Mouse (Mus musculus): ENCODE measurements around the gene Glce. TPM values are rescaled to one million over a fixed set of nuclear protein-coding genes. Genes with fewer than 3 reads are reported as not detected.

Gene Glce
- polyA plus RNA-seq, 1 experiment, result 6.8 TPM

DNA sequence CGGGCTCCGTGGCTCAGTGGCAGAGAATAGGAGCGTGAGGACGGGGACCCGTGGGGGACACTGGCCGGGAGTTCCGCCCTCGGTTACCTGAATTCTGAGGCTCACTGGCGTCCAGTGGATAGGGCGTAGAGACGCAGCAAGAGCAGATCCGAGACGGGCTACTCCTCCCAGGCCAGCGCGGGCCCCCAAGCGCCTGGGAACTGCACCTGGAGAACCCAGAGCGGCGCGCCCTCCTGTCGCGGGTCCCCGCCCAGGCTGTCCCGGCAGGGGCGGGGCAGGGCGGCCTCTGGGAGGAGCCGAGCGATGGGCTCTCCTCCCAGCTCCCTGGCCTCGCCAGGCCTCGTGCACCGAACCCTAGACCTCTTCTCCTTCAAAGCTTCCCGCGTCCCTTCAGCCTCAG, 95.9 kb downstream of the Glce start, which contains the start of gene Paqr5:
TSS of gene Paqr5 (minus strand) at position 257 of the 400 bp plus-strand sequence.
- no peak for DNase-seq (ENCODE audit: low read depth)

DNA sequence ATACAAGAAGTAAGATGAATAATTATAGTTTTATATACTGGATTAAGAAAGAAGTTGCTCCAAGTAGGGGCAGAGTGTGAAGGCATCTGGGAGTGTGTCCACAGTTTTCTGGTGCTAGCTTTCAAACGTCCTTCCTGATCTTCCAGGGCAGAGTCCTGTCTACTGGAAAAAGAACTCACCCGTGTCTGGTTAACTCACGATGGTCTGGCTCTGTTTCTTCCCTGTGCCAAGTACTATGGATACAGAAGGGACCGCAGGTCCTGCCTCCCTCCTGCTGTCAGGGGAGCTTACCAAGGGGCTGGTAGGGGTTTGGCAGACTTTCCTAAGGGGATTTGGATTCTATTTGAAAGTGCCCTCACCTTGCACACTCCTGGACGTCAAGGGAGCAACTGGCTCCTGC, 97.4 kb downstream of the Glce start:
- no peak for DNase-seq (ENCODE audit: low read depth)

DNA sequence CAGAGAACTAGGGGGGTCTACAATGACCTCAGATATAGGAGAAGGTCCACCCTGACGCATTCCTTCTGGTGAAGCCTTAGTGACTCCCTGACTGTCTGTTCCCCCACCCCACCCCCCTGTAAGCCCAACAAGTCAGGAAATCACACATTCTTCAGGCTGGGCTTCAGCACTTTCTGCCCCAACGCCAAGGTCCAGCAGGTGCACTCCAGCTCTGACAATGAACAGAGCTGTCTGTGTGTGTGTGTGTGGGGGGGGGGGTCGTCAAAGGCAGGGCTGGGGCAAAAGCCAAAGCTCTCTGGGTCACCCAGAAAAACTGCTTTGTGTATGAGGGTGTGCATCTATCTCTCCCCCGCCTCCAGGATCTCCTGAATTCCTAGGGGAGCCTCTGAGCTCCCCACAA, 98.6 kb downstream of the Glce start:
- no peak for DNase-seq (ENCODE audit: low read depth)

DNA sequence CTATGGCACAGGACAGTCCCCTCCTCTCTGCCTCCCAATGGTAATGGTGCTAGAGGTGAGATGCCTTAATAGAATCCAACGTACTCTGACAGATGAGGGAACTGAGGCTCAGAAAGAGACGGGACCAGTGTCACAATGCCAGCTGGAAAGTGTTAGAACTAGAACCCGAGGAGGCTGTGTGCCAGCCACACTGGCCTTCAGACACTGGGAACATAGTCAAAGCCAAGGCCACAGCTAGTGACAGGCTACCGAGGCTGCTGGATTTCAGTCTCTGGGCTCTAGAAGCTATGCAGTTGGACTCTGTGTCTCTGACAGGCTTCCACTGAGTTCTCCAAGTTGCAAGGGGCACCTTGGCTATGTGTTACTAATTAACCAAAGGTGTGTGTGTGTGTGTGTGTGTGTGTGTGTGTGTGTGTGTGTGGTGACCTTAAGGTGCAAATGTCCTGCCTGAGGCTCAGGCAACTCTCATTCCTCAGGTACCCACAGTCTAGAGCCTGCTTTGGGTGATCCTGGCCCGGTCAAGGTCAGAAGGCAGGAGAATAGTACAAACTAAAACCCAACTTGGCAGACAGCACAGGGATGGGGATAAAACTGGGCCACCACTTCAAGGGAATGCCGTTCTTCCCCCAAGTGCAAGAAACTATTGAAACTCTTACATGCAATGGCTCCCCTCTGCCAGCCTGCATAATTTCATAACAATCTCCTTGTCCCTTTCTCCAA, 99.3 kb downstream of the Glce start:
- no peak for DNase-seq (ENCODE audit: low read depth)

DNA sequence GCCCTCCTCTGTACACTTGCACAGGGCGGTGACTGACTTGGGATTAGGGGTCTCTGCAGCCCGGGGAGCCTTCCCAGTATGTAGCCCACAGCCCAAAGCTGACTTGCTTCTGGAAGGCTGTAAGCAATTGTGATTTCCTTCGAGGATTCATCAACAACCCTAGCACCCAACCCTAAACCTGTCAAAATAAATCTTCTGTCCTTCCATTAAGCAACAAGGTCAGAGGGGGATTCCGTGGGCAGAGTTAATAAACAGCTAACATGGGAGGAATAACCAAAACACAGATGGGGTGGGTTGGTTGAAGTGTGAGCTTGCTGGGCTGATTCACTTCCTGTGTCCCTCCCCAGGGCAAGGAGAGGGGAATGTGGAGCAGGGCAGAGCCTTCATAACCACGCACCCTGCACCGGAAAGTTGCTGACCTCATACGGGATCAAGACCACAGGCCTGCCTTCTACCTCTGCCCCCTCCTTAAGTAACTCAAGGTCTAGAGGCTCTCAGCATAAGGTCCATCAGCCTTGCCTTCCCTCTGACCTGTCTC, 100.8 kb downstream of the Glce start:
- no peak for DNase-seq (ENCODE audit: low read depth)

DNA sequence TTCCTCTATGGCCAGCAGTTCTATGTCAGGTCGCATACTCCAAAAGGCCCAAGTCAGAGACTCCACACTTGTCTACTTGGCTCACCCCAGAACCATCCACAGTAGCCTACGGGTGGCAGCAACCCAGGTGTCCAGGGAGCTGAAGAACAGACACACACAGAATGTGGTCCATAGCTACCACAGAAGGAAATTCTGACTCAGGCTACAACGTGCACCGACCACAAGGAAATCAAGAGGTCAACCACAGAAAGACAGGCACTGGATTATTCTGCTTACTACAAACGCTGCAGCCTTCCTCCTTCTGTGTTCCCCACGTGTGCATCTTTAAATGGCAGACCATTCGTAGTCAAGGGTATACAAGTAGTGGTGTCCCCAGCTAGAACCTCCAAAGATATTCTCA, 102.2 kb downstream of the Glce start:
- no peak for DNase-seq (ENCODE audit: low read depth)

DNA sequence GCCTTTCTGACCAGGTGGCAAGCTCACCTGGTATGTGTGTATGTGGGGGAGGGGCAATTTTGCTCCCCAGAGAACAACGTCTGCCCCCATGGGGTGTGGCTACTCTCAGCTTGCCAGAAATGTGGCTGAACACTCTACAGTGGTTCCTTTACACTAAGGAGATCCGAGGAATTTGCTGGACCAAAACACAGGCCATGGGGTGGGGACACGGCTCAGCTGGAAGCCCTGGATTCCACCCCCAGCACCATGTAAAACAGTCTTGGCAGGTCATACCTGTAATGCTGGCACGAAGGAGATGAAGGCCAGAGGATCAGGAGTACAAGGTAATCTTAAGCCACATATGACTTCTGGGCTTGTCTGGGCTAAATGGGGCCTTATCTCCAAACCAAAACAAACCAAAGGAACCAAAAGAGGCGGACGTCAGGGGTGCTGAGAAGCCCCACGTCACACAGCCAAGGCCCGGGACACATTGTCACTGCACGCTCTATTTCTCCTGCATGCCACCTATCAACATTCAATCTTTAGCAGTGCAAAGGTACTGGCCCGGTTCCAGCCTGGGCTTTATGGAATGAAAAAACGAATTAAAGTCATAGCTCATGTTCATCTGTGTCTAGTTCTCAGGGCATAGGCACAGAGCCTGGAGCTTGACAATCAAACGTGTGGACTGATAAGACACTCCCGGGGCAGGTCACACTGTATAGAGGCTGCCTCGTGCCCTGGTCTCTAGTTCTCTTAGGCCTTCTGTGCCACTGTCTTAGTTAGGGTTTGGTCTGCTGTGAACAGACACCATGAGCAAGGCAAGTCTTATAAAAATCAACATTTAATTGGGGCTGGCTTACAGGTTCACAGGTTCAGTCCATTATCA, 104.0 kb downstream of the Glce start:
- DNase-seq (ENCODE audit: low read depth), result no peak

DNA sequence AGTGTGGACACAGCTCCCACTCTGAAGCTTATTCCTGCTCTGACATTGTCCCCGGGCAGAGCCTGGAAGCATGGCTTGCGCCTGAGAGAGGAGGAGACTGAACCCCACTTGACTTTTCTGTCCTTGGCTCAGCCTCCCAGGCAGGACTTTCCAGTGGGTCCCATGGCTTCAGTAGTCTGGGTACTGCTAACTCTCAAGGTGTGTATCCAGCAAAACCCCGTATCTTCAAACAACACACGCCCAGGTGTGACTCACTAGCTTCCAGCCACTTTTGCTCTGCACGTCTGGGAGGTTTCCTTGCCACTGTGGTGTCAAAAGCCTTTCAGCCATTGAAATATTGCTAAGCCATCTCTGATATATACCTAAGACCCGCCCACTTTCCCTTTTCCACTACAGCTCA, 105.1 kb downstream of the Glce start:
- DNase-seq (ENCODE audit: low read depth), result no peak

DNA sequence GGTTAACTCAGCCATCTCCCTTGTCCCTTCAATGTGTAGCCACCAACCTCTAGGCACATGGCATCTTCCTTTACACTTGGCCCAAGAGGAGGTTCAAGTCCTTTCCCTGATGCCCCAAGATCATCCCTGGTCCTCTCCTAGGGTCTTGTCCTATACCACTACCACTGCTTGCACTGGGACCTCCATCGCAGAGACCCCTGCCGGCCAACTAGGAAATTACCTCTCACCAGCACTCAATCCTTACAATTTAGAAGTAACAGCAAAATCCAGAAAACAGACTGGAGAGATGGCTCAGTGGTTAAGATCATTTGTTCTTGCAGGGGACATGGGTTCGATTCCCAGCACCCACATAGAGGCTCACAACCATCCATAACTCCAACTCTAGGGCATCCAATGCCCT, 107.0 kb downstream of the Glce start:
- DNase-seq (ENCODE audit: low read depth), result no peak

DNA sequence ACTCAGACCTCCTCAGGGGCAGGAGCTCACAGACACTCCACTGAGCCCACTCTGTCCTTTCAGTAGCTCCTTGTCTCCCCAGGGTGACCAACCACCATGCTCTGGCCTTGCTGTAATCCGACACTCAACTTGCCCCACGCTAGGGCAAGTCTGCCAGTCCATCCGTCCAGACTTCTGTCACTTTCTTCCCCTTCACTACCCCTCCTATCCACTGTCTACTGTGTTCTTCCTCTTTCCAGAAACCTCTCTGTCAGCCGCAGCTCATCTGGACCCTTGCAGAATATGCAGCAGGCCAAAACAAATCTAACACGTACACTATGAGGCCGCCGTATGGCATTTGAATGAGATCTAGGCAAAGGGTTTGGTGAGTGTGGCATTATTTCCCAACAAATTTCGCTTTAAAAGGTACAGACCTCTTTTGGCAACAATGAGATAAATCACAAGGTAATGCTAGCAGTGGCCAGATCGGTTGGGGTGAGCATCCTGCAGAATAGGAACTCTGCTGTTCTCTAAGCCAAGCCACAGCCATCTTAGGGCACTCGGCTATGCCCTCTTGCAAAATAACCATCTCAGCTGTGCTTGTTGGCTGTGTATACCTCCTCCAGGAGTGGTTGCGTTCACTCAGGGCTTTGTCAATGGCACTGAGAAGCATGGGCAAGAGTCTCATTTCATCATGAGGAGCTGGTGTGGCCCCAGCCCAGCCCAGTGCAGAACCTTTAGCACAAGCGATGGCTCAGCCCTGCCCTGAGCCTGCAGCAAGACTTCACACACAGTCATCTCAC, 108.9 kb downstream of the Glce start:
- DNase-seq (ENCODE audit: low read depth), result no peak

DNA sequence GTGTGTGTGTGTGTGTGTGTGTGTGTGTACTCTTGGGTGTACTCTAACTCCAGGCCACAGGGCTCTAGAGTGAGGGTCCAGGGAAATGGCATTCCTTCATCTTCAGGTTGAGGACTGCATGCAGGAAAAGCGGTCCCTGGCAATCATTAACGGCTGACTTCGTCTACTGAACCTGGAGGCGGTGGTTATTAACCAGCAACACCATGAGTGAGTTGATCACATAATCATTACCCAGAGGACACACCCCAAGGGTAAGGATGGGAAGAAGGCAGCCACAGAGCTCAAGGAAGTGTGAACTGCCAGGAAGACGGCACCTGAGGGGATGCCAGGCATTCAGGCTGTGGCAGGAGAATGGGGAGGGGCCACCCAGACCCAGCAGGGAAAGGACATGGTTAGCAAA, 114.1 kb downstream of the Glce start:
- DNase-seq (ENCODE audit: low read depth), result no peak

Other genes with a start within 250 kb of the Glce start
- gene Rplp1, start 208.1 kb downstream of the Glce start, polyA plus RNA-seq (2012; rRNA removed), result 5,115 and 7,011 TPM in 2 replicates
- gene Kif23, start 175.9 kb downstream of the Glce start, polyA plus RNA-seq (2012; rRNA removed), result 0.92 and 1.3 TPM in 2 replicates
- gene Paqr5, start 95.8 kb downstream of the Glce start, polyA plus RNA-seq (2012; rRNA removed), result 15.9 and 21.1 TPM in 2 replicates
- gene Spesp1, start 159.6 kb upstream of the Glce start, polyA plus RNA-seq (2012; rRNA removed), result 0.14 and 0.20 TPM in 2 replicates
- gene Anp32a, start 218.6 kb upstream of the Glce start, polyA plus RNA-seq (2012; rRNA removed), result 20.1 and 27.9 TPM in 2 replicates